Mouse (Mus musculus): Measurements from ENCODE around the gene Ovgp1. TPM values are rescaled to one million over a fixed set of nuclear protein-coding genes. Genes with fewer than 3 reads are reported as not detected.
A peak's percentile ranks its signal among the peaks of the same experiment; 100 is the strongest.

Gene Ovgp1
- total and polyA plus RNA-seq, 3 experiments: 0.62 to 2.2 TPM; not detected in 1

GRCm38 (mm10) chr3:105932240-105933071 lies 41.1 kb upstream of the Ovgp1 start, which contains the start of gene I830077J02Rik:
Gene I830077J02Rik, minus strand, starts transcription at chr3:105932664.
- H3K4me3 ChIP-seq (ENCODE audit: control insufficient read depth in 1 of 2, insufficient read depth in 1 of 2, low read depth in 2 of 2, low read length in 2 of 2): peak within 1 kb of the TSS; percentile 64 to 71
- H3K4me1 ChIP-seq (ENCODE audit: control insufficient read depth in 1 of 2, insufficient read depth in 2 of 2, low read length in 2 of 2): peaks cover 0 to 14% of the 10 kb centered on the region in 2 experiments; a peak in 2 of 4 replicates
- peak within 1 kb of the TSS; percentile 73 for H3K9ac ChIP-seq (ENCODE audit: control insufficient read depth, low read depth, low read length, poor library complexity, severe bottlenecking)
- peaks cover 0 to 14% of the 10 kb centered on the region in 2 experiments; a peak in 3 of 4 replicates for H3K36me3 ChIP-seq (ENCODE audit: control insufficient read depth in 1 of 2, insufficient read depth in 2 of 2, low read length in 2 of 2)
- peaks cover 5% of the 10 kb centered on the region; the same call in 1 of the 2 replicates for H3K79me2 ChIP-seq (ENCODE audit: control insufficient read depth, insufficient read depth, low read length, poor library complexity)
- peak; percentile 93 for DNase-seq (ENCODE audit: low read depth, low spot score)
- peak within 1 kb of the TSS; percentile 97 for H3K27ac ChIP-seq (ENCODE audit: control insufficient read depth, low read depth, low read length)
- no peaks in the 10 kb centered on the region for H3K9me3 ChIP-seq (replicated peaks; ENCODE audit: insufficient read depth, low read length)
- H3K27me3 ChIP-seq (ENCODE audit: control insufficient read depth in 1 of 2, insufficient read depth in 2 of 2, low read length in 2 of 2): no peaks in the 10 kb centered on the region
- no peak for TF ChIP-seq E2F4 (IDR thresholded peaks at IDR 0.05; ENCODE audit: borderline replicate concordance, low read depth, low read length)
- no peak for TF ChIP-seq UBTF (IDR thresholded peaks at IDR 0.05; ENCODE audit: borderline replicate concordance, insufficient read depth, low read depth, low read length)
- TF ChIP-seq MAZ (IDR thresholded peaks at IDR 0.05; ENCODE audit: low read depth, low read length): no peak
- TF ChIP-seq GATA1 (IDR thresholded peaks at IDR 0.05; ENCODE audit: low read depth, low read length): peak; percentile 68
- peak; percentile 79 to 85 for TF ChIP-seq EP300 (IDR thresholded peaks at IDR 0.05; ENCODE audit: low read depth in 1 of 2, low read length in 2 of 2)
- TF ChIP-seq MYB (IDR thresholded peaks at IDR 0.05; ENCODE audit: low read depth, low read length): no peak
- TF ChIP-seq POLR2A (IDR thresholded peaks at IDR 0.05; ENCODE audit: control insufficient read depth in 1 of 2, insufficient read depth in 1 of 2, low read depth in 1 of 2, low read length in 2 of 2, poor library complexity in 1 of 2): peak in 1 of 2 experiments; percentile 50; a peak in 2 of 4 replicates
- TF ChIP-seq ZC3H11A (IDR thresholded peaks at IDR 0.05; ENCODE audit: low read depth, low read length): no peak
- no peak for TF ChIP-seq BHLHE40 (IDR thresholded peaks at IDR 0.05; ENCODE audit: borderline replicate concordance, low read depth, low read length)
- TF ChIP-seq TBP (IDR thresholded peaks at IDR 0.05; ENCODE audit: low read depth, low read length): peak; percentile 49
- TF ChIP-seq POLR2AphosphoS5 (IDR thresholded peaks at IDR 0.05; ENCODE audit: borderline replicate concordance, low read depth, low read length): no peak
- TF ChIP-seq TCF12 (IDR thresholded peaks at IDR 0.05; ENCODE audit: low read depth, low read length): peak; percentile 88
- TF ChIP-seq ELF1 (IDR thresholded peaks at IDR 0.05; ENCODE audit: low read depth, low read length): no peak; the same call in 1 of the 2 replicates
- TF ChIP-seq SMC3 (IDR thresholded peaks at IDR 0.05; ENCODE audit: low read depth, low read length): no peak
- TF ChIP-seq CHD1 (IDR thresholded peaks at IDR 0.05; ENCODE audit: low read depth, low read length): no peak
- TF ChIP-seq GABPA (IDR thresholded peaks at IDR 0.05; ENCODE audit: low read depth, low read length): no peak
- peak; percentile 88 for TF ChIP-seq TAL1 (IDR thresholded peaks at IDR 0.05; ENCODE audit: low read length)
- no peak for TF ChIP-seq KAT2A (conservative IDR thresholded peaks at IDR 0.05; ENCODE audit: low read depth, low read length)
- TF ChIP-seq MXI1 (IDR thresholded peaks at IDR 0.05; ENCODE audit: low read depth, low read length): no peak
- peak; percentile 27; the same call in 1 of the 2 replicates for TF ChIP-seq NELFE (IDR thresholded peaks at IDR 0.05; ENCODE audit: low read depth, low read length)
- TF ChIP-seq MEF2A (IDR thresholded peaks at IDR 0.05; ENCODE audit: extremely low read depth, insufficient replicate concordance, low read depth, low read length, poor library complexity, severe bottlenecking): no peak
- no peak for TF ChIP-seq CHD2 (IDR thresholded peaks at IDR 0.05; ENCODE audit: low read length)
- TF ChIP-seq POLR2AphosphoS2 (IDR thresholded peaks at IDR 0.05; ENCODE audit: low read length): peak; percentile 45; the same call in 1 of the 2 replicates
- 0 out of 2 replicates have a peak, but pooled peaks have one; percentile 24 for TF ChIP-seq ZMIZ1 (IDR thresholded peaks at IDR 0.05; ENCODE audit: low read depth, low read length)
- TF ChIP-seq HCFC1 (IDR thresholded peaks at IDR 0.05; ENCODE audit: low read depth, low read length): peak; percentile 61; the same call in 1 of the 2 replicates
- peak; percentile 82 for TF ChIP-seq ETS1 (IDR thresholded peaks at IDR 0.05; ENCODE audit: low read depth, low read length)
- TF ChIP-seq USF1 (IDR thresholded peaks at IDR 0.05; ENCODE audit: low read depth, low read length): no peak
- no peak for TF ChIP-seq CTCF (IDR thresholded peaks at IDR 0.05 in 2 of 3, conservative IDR thresholded peaks at IDR 0.05 in 1 of 3; ENCODE audit: control insufficient read depth in 1 of 3, insufficient read depth in 1 of 3, low read depth in 2 of 3, low read length in 3 of 3, poor library complexity in 1 of 3, severe bottlenecking in 1 of 3)
- TF ChIP-seq RAD21 (IDR thresholded peaks at IDR 0.05; ENCODE audit: low read depth, low read length): no peak
- no peak for TF ChIP-seq JUND (IDR thresholded peaks at IDR 0.05; ENCODE audit: low read depth, low read length)
- no peak for TF ChIP-seq ZKSCAN1 (IDR thresholded peaks at IDR 0.05; ENCODE audit: low read depth, low read length)
- 0 out of 2 replicates have a peak, but pooled peaks have one; percentile 15 for TF ChIP-seq MYC (IDR thresholded peaks at IDR 0.05; ENCODE audit: low read depth, low read length)
- TF ChIP-seq USF2 (IDR thresholded peaks at IDR 0.05; ENCODE audit: borderline replicate concordance in 1 of 2, insufficient read depth in 1 of 2, low read depth in 1 of 2, low read length in 2 of 2): no peak
- peak; percentile 90; the same call in 1 of the 2 replicates for TF ChIP-seq SIN3A (IDR thresholded peaks at IDR 0.05; ENCODE audit: low read length)
- TF ChIP-seq ZNF384 (IDR thresholded peaks at IDR 0.05; ENCODE audit: low read depth, low read length): peak; percentile 95
